Mouse (Mus musculus) ES-Bruce4 (cell line): Measurements from ENCODE around the gene Tomm70a.

ENCODE experiments used
- CTCF ChIP-seq: IDR thresholded peaks from one replicate; pipeline ENCODE4 v1.8.1; 2011; ENCODE audit warnings: low read depth, low read length
- EP300 ChIP-seq: IDR thresholded peaks from 2 replicates; pipeline ENCODE4 v1.6.1; 2011; ENCODE audit warnings: low read depth, low read length; ENCODE audit not compliant: insufficient read depth
- POLR2A ChIP-seq: IDR thresholded peaks from one replicate; pipeline ENCODE4 v1.8.1; 2011; ENCODE audit warnings: low read length; ENCODE audit not compliant: insufficient read depth

- TF ChIP-seq CTCF (no peak), EP300 (no peak), POLR2A (no peak)
These were observed 1.4 kb downstream of the Tomm70a start for GRCm38 (mm10) chr16:57122682-57123445.
